Mouse (Mus musculus) MEL (cell line): ENCODE data around the gene Ddx28. TPM values are rescaled to one million over a fixed set of nuclear protein-coding genes. Genes with fewer than 3 reads are reported as not detected.

Source experiments
- DNase-seq: peaks from one replicate; pipeline ENCODE4 v3.0.0; 2011; ENCODE audit warnings: low read depth, low spot score
- H3K27ac ChIP-seq: 2 replicates; pipeline ENCODE4 v1.5.1; 2012; ENCODE audit warnings: low read depth, mild to moderate bottlenecking, control low read depth, low read length, moderate library complexity; ENCODE audit not compliant: control insufficient read depth
- H3K27me3 ChIP-seq, 2 experiments: fragments of 150-350 bp in 1 of 2; sonication (generic) in 1 of 2; 2 replicates each; pipeline ENCODE4 v1.6.1; 2012; ENCODE audit warnings: low read length in 2 of 2, mild to moderate bottlenecking in 2 of 2, improper control_type of control experiment in 1 of 2, moderate library complexity in 1 of 2; ENCODE audit not compliant: insufficient read depth in 2 of 2, control insufficient read depth in 1 of 2
- H3K36me3 ChIP-seq, 2 experiments: 2 replicates each; pipeline ENCODE4 v1.6.1; 2012 to 2014; ENCODE audit warnings: low read length in 2 of 2, improper control_type of control experiment in 1 of 2, inconsistent platforms in 1 of 2, mild to moderate bottlenecking in 1 of 2; ENCODE audit not compliant: insufficient read depth in 2 of 2, control insufficient read depth in 1 of 2
- H3K4me1 ChIP-seq, 2 experiments: fragments of 150-350 bp in 1 of 2; sonication (generic) in 1 of 2; 2 replicates each; pipeline ENCODE4 v1.6.1; 2012; ENCODE audit warnings: low read length in 2 of 2, improper control_type of control experiment in 1 of 2, mild to moderate bottlenecking in 1 of 2; ENCODE audit not compliant: insufficient read depth in 2 of 2, control insufficient read depth in 1 of 2
- H3K4me3 ChIP-seq, 2 experiments: fragments of 150-350 bp in 1 of 2; sonication (generic) in 1 of 2; 2 replicates each; pipeline ENCODE4 v1.5.1; 2012; ENCODE audit warnings: low read depth in 2 of 2, low read length in 2 of 2, mild to moderate bottlenecking in 2 of 2, moderate library complexity in 2 of 2, control low read depth in 1 of 2, improper control_type of control experiment in 1 of 2; ENCODE audit not compliant: control insufficient read depth in 1 of 2, insufficient read depth in 1 of 2
- H3K79me2 ChIP-seq: 2 replicates; pipeline ENCODE4 v1.6.1; 2012; ENCODE audit warnings: mild to moderate bottlenecking, low read length, moderate library complexity; ENCODE audit not compliant: control insufficient read depth, poor library complexity, insufficient read depth
- H3K9ac ChIP-seq: 2 replicates; pipeline ENCODE4 v1.6.1; 2012; ENCODE audit warnings: low read depth, mild to moderate bottlenecking, control low read depth, low read length, moderate library complexity; ENCODE audit not compliant: control insufficient read depth, poor library complexity, severe bottlenecking
- H3K9me3 ChIP-seq: fragments of 150-350 bp; sonication (generic); replicated peaks from 2 replicates; pipeline ENCODE4 v1.6.1; 2012; ENCODE audit warnings: mild to moderate bottlenecking, low read length, improper control_type of control experiment, moderate library complexity; ENCODE audit not compliant: insufficient read depth
- BHLHE40 ChIP-seq: IDR thresholded peaks from 2 replicates; pipeline ENCODE4 v1.6.1; 2012; ENCODE audit warnings: low read depth, mild to moderate bottlenecking, inconsistent platforms, low read length, improper control_type of control experiment, borderline replicate concordance
- CTCF ChIP-seq, 3 experiments: IDR thresholded peaks in 2 of 3; conservative IDR thresholded peaks in 1 of 3; 2 replicates each; pipeline ENCODE4 v1.5.1; 2011 to 2012; ENCODE audit warnings: low read length in 3 of 3, low read depth in 2 of 3, mild to moderate bottlenecking in 2 of 3, improper control_type of control experiment in 1 of 3, inconsistent platforms in 1 of 3, mixed read lengths in 1 of 3, moderate library complexity in 1 of 3; ENCODE audit not compliant: control insufficient read depth in 1 of 3, insufficient read depth in 1 of 3, poor library complexity in 1 of 3, severe bottlenecking in 1 of 3
- E2F4 ChIP-seq: IDR thresholded peaks from 2 replicates; pipeline ENCODE4 v1.6.1; 2011; ENCODE audit warnings: low read depth, low read length, improper control_type of control experiment, borderline replicate concordance
- EP300 ChIP-seq, 2 experiments: IDR thresholded peaks; 2 replicates each; pipeline ENCODE4 v1.6.1; 2011; ENCODE audit warnings: improper control_type of control experiment in 2 of 2, low read length in 2 of 2, low read depth in 1 of 2, mild to moderate bottlenecking in 1 of 2
- JUND ChIP-seq: IDR thresholded peaks from 2 replicates; pipeline ENCODE4 v1.6.1; 2011; ENCODE audit warnings: low read depth, mild to moderate bottlenecking, improper control_type of control experiment, low read length
- KAT2A ChIP-seq: conservative IDR thresholded peaks from 2 replicates; pipeline ENCODE4 v1.6.1; 2012; ENCODE audit warnings: low read depth, low read length, improper control_type of control experiment, inconsistent platforms
- MAX ChIP-seq: IDR thresholded peaks from 2 replicates; pipeline ENCODE4 v1.6.1; 2011; ENCODE audit warnings: low read length, improper control_type of control experiment
- MAZ ChIP-seq: IDR thresholded peaks from 2 replicates; pipeline ENCODE4 v1.6.1; 2012; ENCODE audit warnings: low read depth, mild to moderate bottlenecking, inconsistent platforms, low read length, improper control_type of control experiment
- MEF2A ChIP-seq: IDR thresholded peaks from 2 replicates; pipeline ENCODE4 v1.6.1; 2014; ENCODE audit warnings: low read depth, mild to moderate bottlenecking, inconsistent platforms, low read length, improper control_type of control experiment; ENCODE audit not compliant: poor library complexity, insufficient replicate concordance, severe bottlenecking; ENCODE audit errors: extremely low read depth
- RAD21 ChIP-seq: IDR thresholded peaks from 2 replicates; pipeline ENCODE4 v1.6.1; 2011; ENCODE audit warnings: mild to moderate bottlenecking, low read depth, low read length, improper control_type of control experiment
- SIN3A ChIP-seq: IDR thresholded peaks from 2 replicates; pipeline ENCODE4 v1.6.1; 2012; ENCODE audit warnings: low read length, improper control_type of control experiment, inconsistent platforms
- SMC3 ChIP-seq: IDR thresholded peaks from 2 replicates; pipeline ENCODE4 v1.6.1; 2011; ENCODE audit warnings: low read depth, low read length, improper control_type of control experiment
- TBP ChIP-seq: IDR thresholded peaks from 2 replicates; pipeline ENCODE4 v1.8.0; 2011; ENCODE audit warnings: low read depth, low read length, improper control_type of control experiment
- UBTF ChIP-seq: IDR thresholded peaks from 2 replicates; pipeline ENCODE4 v1.6.1; 2012; ENCODE audit warnings: low read depth, mild to moderate bottlenecking, inconsistent platforms, low read length, improper control_type of control experiment, moderate library complexity, borderline replicate concordance; ENCODE audit not compliant: insufficient read depth
- USF1 ChIP-seq: IDR thresholded peaks from 2 replicates; pipeline ENCODE4 v1.6.1; 2014; ENCODE audit warnings: low read depth, mild to moderate bottlenecking, inconsistent platforms, low read length, improper control_type of control experiment, moderate library complexity
- ZC3H11A ChIP-seq: IDR thresholded peaks from 2 replicates; pipeline ENCODE4 v1.6.1; 2012; ENCODE audit warnings: low read depth, mild to moderate bottlenecking, inconsistent platforms, low read length, improper control_type of control experiment
- ZKSCAN1 ChIP-seq: IDR thresholded peaks from 2 replicates; pipeline ENCODE4 v1.6.1; 2012; ENCODE audit warnings: low read depth, mild to moderate bottlenecking, inconsistent platforms, low read length, improper control_type of control experiment, moderate library complexity
- polyA plus RNA-seq, 2 experiments: library from polyadenylated mRNA; stranded (reverse) in 1 of 2; unstranded in 1 of 2; fragments of >175 nt in 1 of 2; fragments of >200 nt in 1 of 2; gene quantifications; 2 replicates each; pipeline versions ENCODE4 v1.2.1 to v1.2.4; 2012; ENCODE audit warnings: low replicate concordance in 2 of 2, low read depth in 1 of 2; ENCODE audit not compliant: insufficient read length in 2 of 2, insufficient read depth in 1 of 2, missing spikeins in 1 of 2
- total RNA-seq: library from RNA; depleted of rRNA; stranded (reverse); fragments of 300-350 nt; gene quantifications from 2 replicates; pipeline ENCODE4 v1.2.3, GENCODE M21; 2012

The Ddx28 gene
- total and polyA plus RNA-seq, 3 experiments: 21.8 to 29.9 TPM; not detected in 1

DNA sequence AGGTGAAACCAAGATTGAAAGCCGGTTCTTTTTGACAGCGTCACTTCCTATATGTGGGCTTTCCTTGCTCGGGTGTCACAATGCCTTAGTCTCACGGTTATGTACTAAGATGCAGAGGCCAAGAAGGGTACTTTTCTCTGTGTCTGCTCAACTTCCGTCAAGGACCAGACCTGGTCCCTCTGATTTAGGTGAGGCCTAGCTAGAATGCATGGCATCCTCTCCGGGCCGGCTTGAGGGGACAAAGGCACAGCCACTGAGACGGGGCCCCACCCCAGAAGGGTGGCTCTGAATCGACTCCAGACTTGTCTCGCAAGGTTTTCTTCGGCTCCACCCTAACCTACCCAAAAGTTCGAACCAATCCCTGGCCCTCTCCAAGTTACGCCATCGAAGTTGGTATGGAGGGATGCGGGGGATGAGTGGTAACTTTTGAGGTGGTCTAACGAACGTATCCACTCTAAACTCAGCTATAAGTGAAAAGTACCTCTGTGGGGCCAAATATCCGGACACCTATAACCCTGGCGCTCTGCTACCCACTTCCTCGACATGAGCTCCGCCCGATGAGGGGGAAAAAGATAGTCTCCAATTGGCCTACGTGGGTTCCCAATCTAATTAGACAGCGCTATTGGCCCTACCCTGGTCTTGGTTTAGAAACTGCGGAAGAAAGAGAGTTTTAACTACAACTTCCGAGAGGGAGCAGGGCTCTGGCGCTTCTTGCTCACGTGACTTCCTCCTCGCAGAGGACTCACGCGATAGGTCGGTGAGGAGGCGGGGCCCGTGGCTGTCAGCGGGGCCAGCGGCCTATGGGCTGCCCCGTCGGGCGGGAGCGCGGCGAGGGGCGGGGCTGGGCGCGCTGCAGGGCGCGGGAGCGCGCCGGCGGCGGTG lies 47.3 kb upstream of the Ddx28 start, which contains the start of gene Nfatc3 (continued):
- TF ChIP-seq SIN3A (peak; percentile 67), TBP (peak; percentile 82), MEF2A (no peak), ZC3H11A (no peak)

DNA sequence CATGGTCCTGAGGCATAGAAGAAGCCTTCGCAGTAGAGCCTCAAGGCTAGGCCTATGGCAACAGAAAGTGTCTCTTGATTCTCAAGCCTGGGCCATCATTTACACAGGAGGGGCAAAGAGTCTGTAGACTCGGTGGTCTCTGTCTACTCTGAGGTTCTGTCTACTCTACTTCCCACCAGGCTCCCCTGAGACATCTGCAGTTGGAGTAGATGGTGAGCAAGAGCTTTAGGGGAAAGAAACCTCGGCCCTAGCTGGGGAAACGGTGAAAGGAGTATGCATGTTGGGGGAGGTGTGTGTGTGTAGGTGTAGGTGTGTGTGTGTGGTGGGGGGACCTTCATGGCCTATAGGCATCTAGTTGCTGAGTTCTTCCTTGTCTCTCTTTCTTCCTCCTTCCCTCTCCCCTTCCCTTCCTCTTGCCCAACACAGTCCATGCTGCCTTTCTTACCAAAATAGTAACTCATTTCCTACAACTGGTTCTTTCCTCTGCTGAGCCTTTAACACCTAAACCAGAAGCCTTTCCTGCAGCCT lies 44.8 kb upstream of the Ddx28 start:
- no peaks in the 10 kb centered on the region for H3K27me3 ChIP-seq
- no peak overlapping the region for H3K9ac ChIP-seq
- no peaks in the 10 kb centered on the region for H3K9me3 ChIP-seq
- H3K79me2 ChIP-seq: peaks cover 17% of the 10 kb centered on the region
- peaks cover 2 to 12% of the 10 kb centered on the region in 2 experiments; a peak in 3 of 4 replicates for H3K36me3 ChIP-seq
- TF ChIP-seq E2F4 (no peak), ZKSCAN1 (no peak), BHLHE40 (no peak), UBTF (no peak), JUND (no peak), CTCF (IDR thresholded peaks at IDR 0.05 in 2 of 3, conservative IDR thresholded peaks at IDR 0.05 in 1 of 3; ENCODE audit: control insufficient read depth in 1 of 3, insufficient read depth in 1 of 3, low read depth in 2 of 3, low read length in 3 of 3, poor library complexity in 1 of 3, severe bottlenecking in 1 of 3) (no peak), MAZ (no peak), EP300 (IDR thresholded peaks at IDR 0.05; ENCODE audit: low read depth in 1 of 2, low read length in 2 of 2) (no peak), MEF2A (no peak), RAD21 (no peak), MAX (no peak), KAT2A (no peak), USF1 (no peak), SMC3 (no peak)
- peaks cover under 1 to 5% of the 10 kb centered on the region in 2 experiments for H3K4me1 ChIP-seq
- H3K4me3 ChIP-seq: no peak overlapping the region
- DNase-seq: no peak
- H3K27ac ChIP-seq: no peak overlapping the region
